Mouse (Mus musculus): ENCODE results near the gene Sema3b.

- TF ChIP-seq GATA1 (IDR thresholded peaks at IDR 0.05; ENCODE audit: borderline replicate concordance, low read length): no peak
- TF ChIP-seq FLI1 (IDR thresholded peaks at IDR 0.05; ENCODE audit: low read length): no peak
These were observed 30.4 kb downstream of the Sema3b start, which contains the start of gene Naa80 for GRCm38 (mm10) chr9:107578587-107578986.
